Mouse (Mus musculus) cortical plate, adult 2 months (tissue): ENCODE measurements around the gene Tjap1.

Experiments
- CTCF ChIP-seq: fragments of 200-500 bp; IDR thresholded peaks from 2 replicates; pipeline ENCODE4 v1.5.1; 2011; ENCODE audit warnings: mild to moderate bottlenecking, control low read depth, low read length; ENCODE audit not compliant: insufficient read depth; ENCODE audit errors: extremely low read depth
- POLR2A ChIP-seq: fragments of 200-500 bp; IDR thresholded peaks from 2 replicates; pipeline ENCODE4 v1.6.1; 2011; ENCODE audit warnings: mild to moderate bottlenecking, low read length, control low read depth; ENCODE audit not compliant: insufficient read depth; ENCODE audit errors: extremely low read depth

- TF ChIP-seq CTCF, result no peak
- no peak for TF ChIP-seq POLR2A
Observed at GRCm38 (mm10) chr17:46239516-46240114, 43.2 kb downstream of the Tjap1 start.
